Mouse (Mus musculus) regulatory T cell (primary cell): ENCODE results near the gene Ankmy1.

Experiments used
- in situ Hi-C: fragments of 300-600 bp; cut with MboI, MseI; formaldehyde crosslinking; loops from one replicate; pipeline ENCODE4 v1.15.1; 2025; ENCODE audit warnings: high pct_unique_total_duplicates

Ankmy1 gene

DNA sequence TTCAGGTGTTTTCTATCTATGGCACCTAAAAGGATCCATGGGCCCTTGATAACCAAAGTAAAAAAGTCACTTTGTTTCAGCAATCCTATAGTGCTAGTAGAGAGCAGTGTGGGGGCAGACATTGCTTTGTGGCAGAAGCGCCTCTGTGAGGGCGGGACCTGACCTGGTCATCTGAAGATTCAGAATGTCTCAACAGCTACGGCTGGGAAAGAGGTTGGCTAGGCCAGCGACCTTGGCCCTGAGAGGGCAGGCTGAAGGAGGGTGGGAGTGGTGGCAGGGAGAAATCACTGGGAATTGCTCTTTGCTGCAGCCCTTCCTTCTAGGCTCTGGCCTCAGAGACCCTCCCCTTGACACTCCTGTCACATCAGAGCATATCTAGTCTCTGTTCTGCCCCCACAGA, 11.5 kb upstream of the Ankmy1 start:
- in situ Hi-C loops: loop anchor here (25.0 kb wide), 1 partner anchor 1123 kb away; no protein-coding TSS in a partner anchor

DNA sequence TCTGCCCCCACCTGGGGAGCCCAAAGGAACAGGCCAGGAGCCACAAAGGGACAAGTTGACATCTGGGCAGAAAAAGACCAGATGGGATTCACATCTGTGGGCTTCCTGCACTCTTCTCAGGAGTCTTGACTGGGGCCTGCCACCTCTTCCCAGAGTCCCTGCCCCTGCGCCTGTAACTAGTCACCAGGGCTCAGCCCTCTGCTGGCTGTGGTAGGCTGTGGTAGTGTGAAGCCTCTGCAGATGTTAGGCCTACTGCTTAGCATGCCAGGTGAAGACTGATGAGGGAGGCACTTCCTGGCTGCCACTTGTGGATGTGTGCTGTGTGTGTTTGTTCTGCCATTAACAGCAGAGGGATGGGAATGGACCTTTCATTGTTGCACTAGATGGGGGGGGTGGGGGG, 9.6 kb upstream of the Ankmy1 start:
- in situ Hi-C loops: loop anchor here (25.0 kb wide), 1 partner anchor 1125 kb away; no protein-coding TSS in a partner anchor

DNA sequence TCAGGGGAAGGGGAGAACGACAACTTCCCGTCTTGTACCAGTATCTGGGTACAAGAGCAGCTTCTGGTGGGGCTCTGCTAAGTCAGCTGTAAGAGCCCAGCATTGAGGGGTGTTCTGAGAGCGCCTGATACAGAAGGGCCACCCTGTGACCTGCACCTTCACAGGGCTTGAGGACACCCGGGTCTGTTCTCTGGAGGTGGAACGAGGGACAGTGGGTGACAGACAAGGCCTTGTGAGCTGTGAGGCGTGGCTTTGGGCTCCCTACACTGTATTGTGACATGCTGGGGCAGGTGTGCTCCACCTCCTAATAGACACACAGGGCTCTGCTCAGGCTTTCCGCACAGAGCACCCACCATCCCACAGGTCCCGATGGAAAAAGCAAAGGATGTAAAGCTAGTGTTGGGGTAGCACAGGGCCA, 9.0 kb upstream of the Ankmy1 start:
- in situ Hi-C loops: loop anchor here (25.0 kb wide), 1 partner anchor 1126 kb away; no protein-coding TSS in a partner anchor

DNA sequence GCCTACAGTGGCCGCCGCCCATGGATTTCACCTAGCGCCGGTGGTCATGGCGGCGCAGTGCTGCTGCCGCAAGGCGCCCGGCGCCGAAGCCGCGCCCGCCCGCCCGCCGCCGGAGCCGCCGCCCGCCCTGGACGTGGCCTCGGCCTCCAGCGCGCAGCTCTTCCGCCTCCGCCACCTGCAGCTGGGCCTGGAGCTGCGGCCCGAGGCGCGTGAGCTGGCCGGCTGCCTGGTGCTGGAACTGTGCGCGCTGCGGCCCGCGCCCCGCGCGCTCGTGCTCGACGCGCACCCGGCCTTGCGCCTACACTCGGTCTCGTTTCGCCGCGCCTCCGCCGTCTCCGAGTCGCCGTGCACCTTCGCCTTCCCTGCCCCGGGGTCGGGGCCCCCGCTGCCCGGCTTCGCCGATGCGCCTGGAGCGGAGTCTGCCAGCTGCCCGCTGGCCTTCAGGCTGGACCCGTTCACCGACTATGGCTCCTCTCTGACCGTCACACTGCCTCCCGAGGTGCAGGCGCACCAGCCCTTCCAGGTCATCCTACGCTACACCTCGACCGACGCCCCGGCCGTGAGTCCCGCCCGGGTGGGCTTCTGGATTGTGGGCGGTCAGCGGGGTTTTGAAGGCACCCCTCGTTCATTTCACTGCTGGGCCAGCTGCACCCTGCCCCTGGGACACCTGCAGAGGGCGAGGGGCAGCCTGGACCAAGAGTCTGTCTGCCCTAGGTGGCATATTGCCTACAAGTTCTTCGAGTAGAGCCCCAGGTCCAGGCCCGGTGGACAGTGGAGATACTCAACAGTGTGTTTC, 8.4 kb upstream of the Ankmy1 start:
- in situ Hi-C loops: loop anchor here (25.0 kb wide), 1 partner anchor 1126 kb away; no protein-coding TSS in a partner anchor

DNA sequence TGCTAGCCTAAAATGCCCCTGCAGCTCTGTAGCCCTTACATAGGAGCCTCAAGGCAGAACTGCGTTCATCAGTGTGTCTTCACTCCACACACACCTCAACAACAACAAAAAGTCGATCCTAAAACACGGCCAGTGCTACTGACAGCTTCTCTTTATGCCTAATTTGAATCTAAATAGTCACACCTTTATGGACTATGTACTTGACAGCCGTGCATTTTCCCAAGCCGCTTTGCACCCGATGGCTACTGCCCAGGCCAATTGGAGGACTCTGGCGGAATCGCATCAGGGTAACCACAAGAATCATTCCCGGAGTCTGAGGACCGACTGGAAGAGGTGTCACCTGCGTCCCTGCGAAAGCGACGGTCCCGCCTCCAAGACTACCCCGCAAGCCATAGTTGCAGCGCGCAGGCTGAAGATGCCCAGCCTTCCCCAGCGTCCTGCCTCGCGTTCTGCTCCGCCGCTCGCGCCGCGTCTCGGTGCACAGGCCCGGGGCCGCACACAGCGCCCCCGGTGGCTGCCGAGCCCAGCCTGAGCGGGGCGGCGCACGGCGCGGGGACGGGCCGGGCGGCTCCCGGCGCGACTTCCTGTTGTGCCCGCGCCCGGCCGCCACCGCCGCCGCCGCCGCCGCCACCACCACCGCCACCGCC, 7.7 kb upstream of the Ankmy1 start, which contains the start of gene Rnpepl1:
Gene Rnpepl1 (plus strand): TSS at position 545 of the 647 bp plus-strand sequence.
- in situ Hi-C loops: loop anchor here (25.0 kb wide), 1 partner anchor 1127 kb away; no protein-coding TSS in a partner anchor

DNA sequence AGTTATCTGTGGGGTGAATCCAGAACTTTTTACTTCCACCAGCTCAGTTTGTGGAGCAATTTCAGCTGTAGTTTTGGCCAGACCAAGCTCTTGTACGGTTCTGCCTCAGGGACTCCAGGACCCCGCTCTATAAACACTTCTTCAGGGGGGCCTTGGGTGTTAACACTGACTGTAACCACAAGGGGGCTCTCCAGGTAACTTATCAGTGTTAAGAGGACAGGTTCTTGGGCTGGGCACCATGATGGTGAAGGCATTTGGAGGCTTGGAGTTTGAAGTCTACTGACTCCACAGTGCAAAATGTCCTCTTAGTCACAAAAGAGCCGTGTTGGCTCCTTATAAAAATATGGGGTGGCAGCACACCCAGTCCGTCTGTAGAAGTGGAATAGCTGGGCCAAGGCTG, 6.4 kb upstream of the Ankmy1 start:
- in situ Hi-C loops: loop anchor here (25.0 kb wide), 1 partner anchor 1128 kb away; no protein-coding TSS in a partner anchor

DNA sequence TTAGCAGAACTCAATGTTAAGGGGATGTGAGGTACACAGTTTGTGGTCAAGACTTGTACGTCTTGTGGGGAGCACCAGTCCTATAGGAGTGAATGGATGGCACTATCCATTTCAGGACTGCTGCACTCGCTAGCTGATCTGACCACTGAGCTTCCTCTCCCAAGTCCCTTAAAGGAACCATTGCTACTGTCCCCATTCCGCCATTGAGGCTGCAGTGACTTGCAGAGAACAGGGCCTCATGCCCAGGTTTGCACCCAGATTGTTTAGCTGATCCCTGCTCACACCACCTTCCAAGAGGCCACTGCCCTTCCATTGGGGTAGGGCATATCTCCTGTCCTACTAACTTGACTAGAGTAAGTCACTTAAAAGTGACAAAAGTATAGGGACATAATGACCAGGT, 6.0 kb upstream of the Ankmy1 start:
- in situ Hi-C loops: loop anchor here (25.0 kb wide), 1 partner anchor 1129 kb away; no protein-coding TSS in a partner anchor

DNA sequence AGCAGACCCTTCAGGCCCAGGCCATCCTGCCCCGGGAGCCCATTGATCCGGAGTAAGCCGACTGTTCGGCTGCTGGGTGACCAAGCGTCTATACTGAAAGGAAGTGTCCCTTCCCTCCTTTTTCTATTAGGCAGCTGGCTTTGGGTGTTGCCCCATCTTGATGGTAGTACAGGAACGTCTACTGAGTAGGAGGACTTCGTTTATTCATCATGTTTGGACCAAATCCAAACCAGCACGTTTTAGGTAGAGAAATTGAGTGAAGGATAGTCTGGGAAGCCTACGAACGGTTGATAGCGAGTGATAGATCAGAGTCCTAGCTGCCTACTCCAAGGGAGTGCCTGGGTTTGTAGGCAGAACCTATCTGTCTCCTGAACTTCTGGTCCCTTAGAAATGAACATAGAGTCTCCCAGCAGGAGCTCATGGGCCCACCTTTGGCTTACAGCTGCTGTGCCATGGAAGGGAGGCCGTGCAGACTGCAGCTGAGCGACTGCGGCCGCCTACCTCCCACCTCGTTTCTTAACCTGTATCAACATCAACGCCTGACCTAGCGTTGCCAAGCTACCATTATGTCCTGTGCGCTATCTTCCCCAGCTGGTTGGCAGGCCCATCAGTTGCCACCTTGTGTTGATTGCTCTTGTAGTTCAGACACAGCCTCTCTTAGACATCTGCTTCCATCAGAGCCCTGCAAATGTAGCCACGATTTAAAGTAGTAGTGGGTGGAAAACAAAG, 5.1 kb upstream of the Ankmy1 start:
- in situ Hi-C loops: loop anchor here (25.0 kb wide), 1 partner anchor 1130 kb away; no protein-coding TSS in a partner anchor

DNA sequence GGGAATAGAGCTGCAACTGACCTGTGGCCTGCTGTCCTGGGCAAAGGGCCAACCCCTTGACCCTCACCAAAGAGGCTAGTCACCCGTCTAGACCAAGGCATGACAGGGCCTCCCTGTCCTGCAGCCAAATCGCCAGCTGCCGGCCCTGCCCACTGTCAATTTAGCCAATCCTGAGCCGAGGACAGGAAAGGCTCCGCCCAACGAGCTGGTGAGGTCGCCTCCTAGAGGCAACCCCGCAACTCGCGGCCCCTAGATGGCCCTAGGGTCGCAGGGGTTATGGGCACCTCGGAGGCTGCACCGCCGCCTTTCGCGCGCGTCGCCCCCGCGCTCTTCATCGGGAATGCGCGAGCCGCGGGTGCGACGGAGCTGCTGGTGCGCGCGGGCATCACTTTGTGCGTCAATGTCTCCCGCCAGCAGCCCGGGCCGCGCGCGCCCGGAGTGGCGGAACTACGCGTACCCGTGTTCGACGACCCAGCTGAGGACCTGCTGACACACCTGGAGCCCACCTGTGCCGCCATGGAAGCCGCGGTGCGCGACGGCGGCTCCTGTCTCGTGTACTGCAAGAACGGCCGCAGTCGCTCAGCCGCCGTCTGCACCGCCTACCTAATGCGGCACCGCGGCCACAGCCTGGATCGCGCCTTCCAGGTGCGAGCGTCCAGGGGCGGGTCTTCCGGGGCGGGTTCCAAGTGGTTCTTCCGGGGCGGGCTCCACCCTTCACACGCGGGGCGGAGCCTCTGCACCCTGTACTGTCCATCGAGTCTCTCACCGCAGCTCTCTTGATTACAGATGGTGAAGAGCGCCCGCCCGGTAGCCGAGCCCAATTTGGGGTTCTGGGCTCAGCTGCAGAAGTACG, 4.3 kb upstream of the Ankmy1 start, which contains the start of gene Dusp28:
Gene Dusp28 (plus strand): TSS at position 203 of the 853 bp plus-strand sequence.
- in situ Hi-C loops: loop anchor here (25.0 kb wide), 1 partner anchor 1130 kb away; no protein-coding TSS in a partner anchor

DNA sequence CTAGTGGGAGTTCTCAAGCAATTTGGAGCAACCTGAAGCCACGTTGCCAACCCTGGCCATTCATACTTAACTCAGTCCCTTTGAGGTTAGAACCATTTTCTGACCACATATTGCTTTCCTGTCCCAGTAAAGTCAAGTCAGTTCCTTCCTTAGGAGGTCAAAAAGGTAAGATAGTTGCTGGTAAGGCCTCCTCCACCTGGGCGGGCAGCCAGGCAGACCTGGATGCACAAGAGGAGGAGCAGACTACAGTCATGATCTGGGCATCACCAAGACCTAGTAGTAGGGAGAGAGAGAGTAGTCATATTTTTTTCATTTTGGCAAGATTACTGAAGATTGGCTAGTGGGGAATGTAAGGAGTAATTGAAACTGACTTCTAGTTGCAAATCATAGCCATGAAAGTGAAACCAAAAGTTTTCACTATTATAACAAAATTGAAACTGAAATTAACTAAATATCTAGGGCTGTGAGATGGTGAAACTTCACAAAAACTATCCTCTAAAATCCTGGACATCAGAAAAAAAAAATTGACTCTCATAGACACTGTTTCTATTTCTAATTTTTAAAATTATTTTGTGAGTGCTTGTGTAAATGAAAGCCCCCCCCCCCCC, 3.1 kb upstream of the Ankmy1 start:
- in situ Hi-C loops: loop anchor here (25.0 kb wide), 1 partner anchor 1131 kb away; no protein-coding TSS in a partner anchor

DNA sequence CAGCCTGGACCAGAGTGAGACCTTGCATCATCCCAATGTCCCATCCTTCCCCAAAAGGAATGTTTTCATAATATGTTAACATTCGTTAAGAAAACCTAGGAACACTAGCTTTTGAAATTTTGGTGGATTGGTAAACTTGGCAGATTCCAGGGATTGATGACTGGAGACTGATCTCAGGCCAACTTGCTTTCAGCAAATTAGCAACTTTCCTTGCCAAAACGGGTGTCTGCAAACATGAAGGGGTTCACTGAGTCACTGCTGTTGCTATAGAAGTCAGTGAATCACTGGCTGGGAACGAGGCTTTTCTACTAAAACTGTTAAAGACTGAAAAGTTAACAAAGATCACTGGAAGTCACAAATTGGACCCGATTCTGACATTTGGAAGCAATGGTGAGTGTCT, 921 bp upstream of the Ankmy1 start:
- in situ Hi-C loops: loop anchor here (25.0 kb wide), 1 partner anchor 1134 kb away; no protein-coding TSS in a partner anchor

DNA sequence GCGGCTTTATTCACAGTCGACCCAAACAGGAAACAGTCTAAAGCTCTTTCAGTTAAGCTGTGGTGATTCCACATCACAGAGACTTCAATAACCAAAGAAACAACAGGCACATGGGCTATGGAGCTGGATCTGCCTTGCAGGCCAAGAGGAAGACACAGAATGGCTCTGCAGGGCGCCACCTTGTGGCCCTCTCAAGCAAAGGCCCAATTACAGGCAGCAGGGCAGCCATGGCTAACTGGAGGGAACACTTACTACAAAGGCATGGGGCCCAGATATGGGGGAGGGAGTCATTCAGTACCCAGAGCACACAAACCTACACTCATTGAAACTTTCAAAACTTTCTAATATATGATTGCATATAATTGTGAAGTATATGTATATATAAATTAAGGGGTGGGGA, 7.6 kb downstream of the Ankmy1 start:
- in situ Hi-C loops: no loop called here

DNA sequence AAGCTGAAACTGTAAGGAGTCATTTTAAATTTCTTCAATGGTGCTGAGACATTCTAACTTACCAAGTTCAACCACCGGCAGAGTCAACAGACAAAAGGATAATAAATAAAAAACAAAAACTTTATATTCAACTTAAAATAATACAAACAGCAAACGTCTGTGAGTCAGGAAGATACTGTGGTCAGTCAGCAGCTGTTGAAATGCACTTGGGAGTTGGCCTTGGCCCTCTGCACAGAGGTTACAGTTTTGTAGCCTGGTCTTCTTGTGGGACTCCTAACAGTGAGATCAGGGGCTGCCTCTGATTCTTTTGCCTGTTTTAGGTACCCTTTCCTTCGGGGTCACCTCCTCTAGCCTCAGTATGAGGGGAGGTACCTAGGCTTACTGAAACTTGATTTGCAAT, 8.8 kb downstream of the Ankmy1 start:
- in situ Hi-C loops: no loop called here

DNA sequence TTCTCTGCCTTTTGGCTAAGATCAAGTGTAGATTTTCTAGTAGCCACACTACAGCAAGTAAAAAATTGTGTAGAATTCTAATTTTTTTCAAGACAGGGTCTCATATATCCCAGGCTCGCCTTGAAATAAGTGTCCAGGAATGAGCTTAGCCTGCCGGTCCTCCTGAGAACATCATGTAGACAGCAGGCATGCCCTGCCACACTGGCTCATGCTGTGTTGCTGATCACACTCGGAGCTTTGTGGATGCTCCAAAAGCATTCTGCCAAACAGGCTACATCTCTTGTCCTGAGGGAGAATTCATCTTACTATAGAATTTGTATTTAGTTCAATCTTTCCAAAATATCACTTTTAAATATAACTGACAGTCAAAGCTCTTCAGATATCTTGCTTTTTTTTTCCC, 9.9 kb downstream of the Ankmy1 start:
- in situ Hi-C loops: no loop called here

DNA sequence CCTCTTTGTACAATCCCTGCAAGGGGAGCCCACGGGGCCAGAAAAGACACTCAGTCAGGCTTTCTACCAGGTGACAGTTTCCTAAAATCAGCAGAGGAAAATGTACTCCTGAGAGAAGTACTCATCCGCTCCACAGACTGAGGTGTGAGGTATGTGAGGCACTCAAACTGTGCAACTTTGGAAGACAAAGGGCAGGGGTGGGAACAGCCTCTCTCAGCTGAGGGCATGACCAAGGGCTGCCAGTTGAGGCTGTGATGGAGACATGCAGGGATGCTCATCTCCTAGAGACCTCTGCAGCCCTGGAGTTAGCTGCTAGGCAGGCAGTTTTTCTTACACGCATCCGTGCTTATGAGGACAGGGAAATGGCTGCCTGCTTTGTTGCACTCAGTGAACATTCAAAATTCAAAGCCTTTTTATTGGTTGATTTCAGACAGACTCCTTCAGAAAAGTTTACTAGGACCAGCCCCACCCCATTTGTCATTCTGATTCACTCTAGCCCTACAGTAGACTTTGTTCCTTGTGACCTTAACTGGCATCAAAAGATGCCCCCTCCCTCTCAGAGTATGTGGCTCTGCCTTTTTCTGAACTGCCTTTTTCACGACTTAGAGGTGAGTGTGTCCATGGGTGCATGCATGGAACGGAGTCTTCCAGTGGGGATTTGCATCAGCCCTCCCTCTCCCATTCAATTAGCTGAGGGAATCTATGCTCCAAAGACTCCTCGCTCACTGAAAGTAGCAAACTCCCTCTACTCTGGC, 13.6 kb downstream of the Ankmy1 start:
- in situ Hi-C loops: no loop called here

DNA sequence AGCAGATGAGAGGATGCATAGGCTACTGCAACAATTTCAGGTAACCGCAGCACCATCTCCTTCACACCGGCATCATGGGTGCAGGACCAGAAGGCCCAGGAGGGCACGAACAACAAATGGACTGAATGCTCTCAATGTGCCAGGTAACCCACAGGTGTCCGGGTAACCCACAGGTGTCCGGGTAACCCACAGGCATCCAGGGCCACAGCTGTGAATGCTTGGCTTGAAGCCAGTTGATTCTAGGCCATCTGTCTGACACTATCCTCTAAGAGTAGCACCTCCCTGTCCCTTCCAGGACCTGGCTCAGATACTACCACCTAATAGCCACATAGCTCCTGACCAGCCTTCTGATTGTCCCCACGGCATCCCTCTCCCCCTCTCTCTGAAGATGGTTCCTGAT, 20.7 kb downstream of the Ankmy1 start:
- in situ Hi-C loops: no loop called here

DNA sequence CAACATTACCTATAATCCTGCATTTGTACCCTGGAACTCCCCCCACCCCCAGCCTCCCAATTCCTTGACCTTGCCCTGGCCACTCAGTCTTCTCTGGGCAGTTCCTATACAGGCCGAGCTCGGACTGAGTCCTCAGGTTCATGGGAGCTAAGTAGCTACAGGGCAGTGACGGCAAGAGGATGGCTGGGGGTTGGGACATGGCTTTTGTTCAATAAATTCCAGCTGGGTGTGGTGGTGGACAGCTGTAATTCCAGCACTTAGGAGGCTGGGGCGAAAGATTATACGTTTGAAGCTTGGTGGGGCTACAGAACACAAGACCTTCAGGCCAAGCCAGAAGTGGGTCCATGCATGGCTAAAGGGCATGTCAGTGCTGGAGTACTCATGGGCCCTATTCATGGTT, 22.6 kb downstream of the Ankmy1 start:
- in situ Hi-C loops: no loop called here

DNA sequence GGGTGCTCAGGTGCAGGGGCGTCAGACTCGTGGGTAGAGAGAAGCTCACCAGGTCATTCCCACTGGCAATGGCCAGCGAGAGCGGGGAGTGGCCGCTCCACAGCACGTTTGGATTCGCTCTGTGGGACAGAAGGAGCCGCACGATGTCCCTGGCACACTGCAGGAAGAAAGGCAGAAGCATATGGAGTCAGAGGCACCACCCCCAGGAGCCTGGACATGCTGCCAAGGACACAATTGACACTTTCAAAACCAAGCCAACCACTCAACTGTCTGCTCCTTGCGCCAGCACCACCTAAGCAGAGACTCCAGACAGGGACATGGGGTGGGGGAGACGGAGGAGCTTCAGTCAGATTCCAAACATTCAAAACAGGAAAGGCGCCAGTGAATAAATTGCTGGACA, 23.4 kb downstream of the Ankmy1 start:
- in situ Hi-C loops: no loop called here

DNA sequence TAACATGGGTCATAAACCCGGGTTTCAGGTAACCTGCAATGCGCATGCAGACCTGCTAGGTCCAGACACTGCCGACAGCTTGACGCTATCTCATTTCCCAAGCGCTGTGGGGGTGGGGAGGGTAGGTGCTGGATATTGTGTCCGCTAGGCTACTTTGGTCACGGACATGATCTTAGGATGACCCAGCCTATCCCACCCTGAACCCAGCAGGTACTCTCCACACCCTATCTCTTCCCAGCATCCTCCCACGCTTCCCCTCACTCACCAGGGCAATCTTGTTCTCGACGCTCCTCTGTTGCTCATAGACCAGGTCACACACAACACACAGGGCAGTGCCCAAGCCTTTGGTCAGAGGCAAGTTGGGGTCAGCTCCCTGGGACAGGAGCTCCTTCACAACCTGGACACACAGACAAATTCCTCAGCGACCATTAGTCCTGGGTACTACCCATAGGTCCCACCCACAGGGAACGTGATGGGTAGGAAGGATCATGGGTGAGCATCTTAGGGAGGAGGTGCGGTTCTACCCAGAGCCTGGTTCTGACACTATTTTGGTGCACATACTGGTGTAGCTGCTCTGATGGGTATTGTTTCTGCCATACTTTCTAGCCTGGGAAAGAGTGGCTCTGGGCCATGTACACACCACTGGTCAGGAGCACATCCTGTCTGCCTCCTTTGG, 24.5 kb downstream of the Ankmy1 start:
- in situ Hi-C loops: no loop called here
